12 mouse cellular contexts compared by ENCODE assay signal in the genomic region with DNA sequence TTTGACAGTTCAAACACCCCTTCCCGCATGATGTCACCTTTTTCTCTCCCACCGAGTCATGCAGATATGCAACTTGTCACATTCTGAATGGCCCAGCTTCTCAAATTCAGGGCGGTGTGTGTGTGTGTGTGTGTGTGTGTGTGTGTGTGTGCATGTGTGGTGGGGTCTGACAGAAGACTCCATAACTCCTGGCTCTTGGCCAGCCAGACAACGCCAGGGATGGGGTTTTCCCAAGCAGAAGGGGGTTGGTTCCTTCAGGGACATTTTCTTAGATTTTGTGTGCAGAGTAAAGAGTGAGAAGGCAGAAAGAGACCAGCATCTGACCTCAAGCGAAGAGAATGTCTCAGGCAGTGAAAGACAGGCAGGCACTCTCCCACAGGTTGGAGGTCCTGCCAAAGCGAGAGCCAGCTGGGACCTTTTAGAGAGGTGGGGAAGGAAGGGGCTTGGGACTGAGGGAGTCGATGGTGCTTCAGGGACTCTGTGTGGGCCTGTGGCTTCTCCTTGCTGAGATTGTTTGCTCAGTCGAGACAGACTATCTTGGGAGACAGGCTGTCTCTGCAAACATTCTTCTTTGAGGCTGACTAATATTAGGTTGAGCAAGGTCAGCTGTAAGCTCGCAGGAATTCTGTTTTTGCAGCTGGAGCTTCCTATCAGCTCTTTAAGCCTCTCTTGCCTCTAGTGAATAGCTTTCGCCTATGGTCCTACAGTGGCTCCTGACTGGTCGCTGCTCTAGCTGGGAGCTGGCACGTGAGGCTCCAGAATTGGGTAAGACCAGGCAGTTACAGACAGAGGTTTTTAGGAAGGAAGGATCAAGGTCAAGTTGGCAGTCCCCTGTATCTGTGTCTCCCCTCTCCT. TPM values are rescaled to one million over a fixed set of nuclear protein-coding genes. Genes with fewer than 3 reads are reported as not detected.
A peak's percentile ranks its signal among the peaks of the same experiment; 100 is the strongest.
DNase-seq lines count a peak whose midpoint lies in the region; ATAC-seq and TF ChIP-seq lines count a peak whose summit lies in the region.
"Had no signal": no experiment of that assay in that cellular context is flagged by ENCODE, and none has a peak within 500 bp of the region (broad histone marks: within the 10 kb centered on the region; RNA-seq: fewer than 3 reads in every experiment).

No protein-coding gene starts in this region.

- H3K9me3 ChIP-seq in forebrain, embryonic 10.5 days = no peaks in the 10 kb centered on the region
- no peaks in the 10 kb centered on the region for H3K9me3 ChIP-seq in forebrain, embryonic 12.5 days
- H3K9me3 ChIP-seq in lung, embryonic 14.5 days (ENCODE audit: low read depth, low read length) = no peaks in the 10 kb centered on the region
- H3K9me3 ChIP-seq in lung, postnatal 0 days (ENCODE audit: low read length) = no peaks in the 10 kb centered on the region
- no peaks in the 10 kb centered on the region for H3K9me3 ChIP-seq in heart, embryonic 10.5 days
- H3K9me3 ChIP-seq in stomach, embryonic 14.5 days (ENCODE audit: control insufficient read depth, low read depth, low read length) = no peaks in the 10 kb centered on the region
- H3K9me3 ChIP-seq: stomach, embryonic 15.5 days had no signal

- H3K4me3 ChIP-seq in forebrain, embryonic 10.5 days = no peak overlapping the region
- H3K4me3 ChIP-seq in forebrain, embryonic 12.5 days (replicated peaks) = no peak overlapping the region
- H3K4me3 ChIP-seq in lung, embryonic 14.5 days (ENCODE audit: low read depth, low read length) = no peak overlapping the region
- no peak overlapping the region for H3K4me3 ChIP-seq in lung, postnatal 0 days (ENCODE audit: low read depth, low read length)
- H3K4me3 ChIP-seq in heart, embryonic 10.5 days = no peak overlapping the region
- no peak overlapping the region for H3K4me3 ChIP-seq in stomach, embryonic 14.5 days (ENCODE audit: low read depth, low read length)
- H3K4me3 ChIP-seq: megakaryocyte, embryonic 14.5 days; stomach, embryonic 15.5 days had no signal

- H3K27me3 ChIP-seq in forebrain, embryonic 10.5 days (ENCODE audit: poor library complexity, severe bottlenecking) = 0 out of 2 replicates have a peak, but pooled peaks cover 3% of the 10 kb centered on the region
- no peaks in the 10 kb centered on the region; the same call in 1 of the 2 replicates for H3K27me3 ChIP-seq in forebrain, embryonic 12.5 days
- H3K27me3 ChIP-seq in lung, embryonic 14.5 days (ENCODE audit: insufficient read depth, low read length) = no peaks in the 10 kb centered on the region
- no peaks in the 10 kb centered on the region for H3K27me3 ChIP-seq in lung, postnatal 0 days (replicated peaks; ENCODE audit: insufficient read depth, low read length)
- H3K27me3 ChIP-seq in heart, embryonic 10.5 days (ENCODE audit: insufficient read depth, poor library complexity, severe bottlenecking) = no peaks in the 10 kb centered on the region
- H3K27me3 ChIP-seq in stomach, embryonic 14.5 days (ENCODE audit: control insufficient read depth, insufficient read depth, low read length) = no peaks in the 10 kb centered on the region
- H3K27me3 ChIP-seq: stomach, embryonic 15.5 days had no signal

- WGBS in forebrain, embryonic 10.5 days = 68% methylated on average over 12 of the region's 12 CpGs
- 63% methylated on average over 12 of the region's 12 CpGs for WGBS in forebrain, embryonic 12.5 days
- WGBS in lung, embryonic 14.5 days = 24% methylated on average over 12 of the region's 12 CpGs
- 25% methylated on average over 12 of the region's 12 CpGs for WGBS in lung, postnatal 0 days
- 32% methylated on average over 12 of the region's 12 CpGs for WGBS in heart, embryonic 10.5 days
- WGBS in stomach, embryonic 14.5 days = 23% methylated on average over 12 of the region's 12 CpGs

- H3K9ac ChIP-seq in forebrain, embryonic 12.5 days = no peak overlapping the region
- no peak overlapping the region for H3K9ac ChIP-seq in lung, embryonic 14.5 days
- H3K9ac ChIP-seq in lung, postnatal 0 days (replicated peaks; ENCODE audit: low read depth) = no peak overlapping the region
- no peak overlapping the region for H3K9ac ChIP-seq in stomach, embryonic 14.5 days (replicated peaks; ENCODE audit: low read depth, low read length)
- H3K9ac ChIP-seq: forebrain, postnatal 0 days; stomach, embryonic 15.5 days had no signal

- no peak for ATAC-seq in forebrain, embryonic 12.5 days (ENCODE audit: low FRiP score)
- no peak for ATAC-seq in lung, embryonic 14.5 days (ENCODE audit: insufficient read depth)
- ATAC-seq in lung, postnatal 0 days = no peak
- ATAC-seq in stomach, embryonic 14.5 days (ENCODE audit: insufficient number of reproducible peaks, insufficient read depth, low FRiP score, low read depth) = peak; percentile 42; the same call in 1 of the 2 replicates
- ATAC-seq: forebrain, postnatal 0 days had no signal

- H3K4me2 ChIP-seq in forebrain, embryonic 12.5 days = no peak overlapping the region
- H3K4me2 ChIP-seq in lung, embryonic 14.5 days = no peak overlapping the region
- H3K4me2 ChIP-seq in lung, postnatal 0 days (replicated peaks; ENCODE audit: low read depth, low read length) = no peak overlapping the region
- H3K4me2 ChIP-seq in stomach, embryonic 14.5 days (replicated peaks; ENCODE audit: low read depth, low read length) = no peak overlapping the region
- H3K4me2 ChIP-seq: stomach, embryonic 15.5 days had no signal

- peaks cover 20% of the 10 kb centered on the region for H3K4me1 ChIP-seq in forebrain, embryonic 10.5 days
- peaks cover 29% of the 10 kb centered on the region for H3K4me1 ChIP-seq in forebrain, embryonic 12.5 days
- no peaks in the 10 kb centered on the region for H3K4me1 ChIP-seq in lung, embryonic 14.5 days (ENCODE audit: insufficient read depth)
- no peaks in the 10 kb centered on the region for H3K4me1 ChIP-seq in lung, postnatal 0 days (ENCODE audit: insufficient read depth, low read depth, low read length)
- peaks cover 16% of the 10 kb centered on the region for H3K4me1 ChIP-seq in heart, embryonic 10.5 days
- peaks cover 9% of the 10 kb centered on the region; the same call in 1 of the 2 replicates for H3K4me1 ChIP-seq in stomach, embryonic 14.5 days (ENCODE audit: control insufficient read depth, insufficient read depth, low read length)
- H3K4me1 ChIP-seq: stomach, embryonic 15.5 days had no signal

- no peak for TF ChIP-seq CTCF in lung, embryonic 14.5 days (IDR thresholded peaks at IDR 0.05; ENCODE audit: low read depth)
- no peak for TF ChIP-seq CTCF in lung, postnatal 0 days (IDR thresholded peaks at IDR 0.05)

- H3K36me3 ChIP-seq in forebrain, embryonic 10.5 days (replicated peaks) = no peaks in the 10 kb centered on the region
- H3K36me3 ChIP-seq in forebrain, embryonic 12.5 days (replicated peaks) = no peaks in the 10 kb centered on the region
- H3K36me3 ChIP-seq in lung, embryonic 14.5 days (ENCODE audit: insufficient read depth) = no peaks in the 10 kb centered on the region
- H3K36me3 ChIP-seq in lung, postnatal 0 days (ENCODE audit: insufficient read depth, low read length) = no peaks in the 10 kb centered on the region
- H3K36me3 ChIP-seq in heart, embryonic 10.5 days = no peaks in the 10 kb centered on the region
- H3K36me3 ChIP-seq in stomach, embryonic 14.5 days (ENCODE audit: control insufficient read depth, insufficient read depth, low read length) = no peaks in the 10 kb centered on the region
- H3K36me3 ChIP-seq: stomach, embryonic 15.5 days had no signal

- 0 out of 2 replicates have a peak overlapping the region, but pooled peaks have one; percentile 46 for H3K27ac ChIP-seq in forebrain, embryonic 10.5 days
- no peak overlapping the region for H3K27ac ChIP-seq in forebrain, embryonic 12.5 days
- 0 out of 2 replicates have a peak overlapping the region, but pooled peaks have one; percentile 32 for H3K27ac ChIP-seq in lung, embryonic 14.5 days (ENCODE audit: low read depth)
- no peak overlapping the region for H3K27ac ChIP-seq in lung, postnatal 0 days (ENCODE audit: low read length)
- H3K27ac ChIP-seq in heart, embryonic 10.5 days = peak overlapping the region; percentile 47
- peak overlapping the region; percentile 67; the same call in 1 of the 2 replicates for H3K27ac ChIP-seq in stomach, embryonic 14.5 days (ENCODE audit: low read length)
- H3K27ac ChIP-seq: stomach, embryonic 15.5 days had no signal

- no peak for TF ChIP-seq EP300 in lung, postnatal 0 days (IDR thresholded peaks at IDR 0.05)

- no peak for DNase-seq in forebrain, embryonic 10.5 days (ENCODE audit: extremely low spot score, low spot score)
- DNase-seq in lung, embryonic 14.5 days = peak; percentile 36
- no peak for DNase-seq in lung, postnatal 0 days (ENCODE audit: low spot score)
- peak; percentile 80 for DNase-seq in heart, embryonic 10.5 days (ENCODE audit: low spot score)
- DNase-seq in thymus, postnatal 36 days = no peak
- no peak for DNase-seq in layer of hippocampus, adult 9-10 months (ENCODE audit: low spot score)
- DNase-seq: forebrain, postnatal 0 days had no signal

RNA-seq across cellular contexts. Expression of gene Resp18, which starts 14.5 kb away (rescaled TPM):
- polyA plus RNA-seq in forebrain, embryonic 10.5 days (2016; fragmentation: Nextera tagmentation; extraction: Ambion mirVana) = 2.6 and 3.4 TPM in 2 replicates
- 29.2 and 32.8 TPM in 2 replicates for polyA plus RNA-seq in forebrain, embryonic 12.5 days (2016; fragmentation: Nextera tagmentation; extraction: Ambion mirVana)
- not detected in 2 replicates for polyA plus RNA-seq in lung, embryonic 14.5 days (2014; fragmentation: Nextera tagmentation; extraction: Ambion mirVana)
- 1.5 and 1.8 TPM in 2 replicates for polyA plus RNA-seq in lung, postnatal 0 days (2015; fragmentation: Nextera tagmentation; extraction: Ambion mirVana)
- polyA plus RNA-seq in heart, embryonic 10.5 days (2016; fragmentation: Nextera tagmentation; extraction: Ambion mirVana) = not detected in 2 replicates
- polyA plus RNA-seq in stomach, embryonic 14.5 days (2014; fragmentation: Nextera tagmentation; extraction: Ambion mirVana) = 8.1 and 9.8 TPM in 2 replicates
- polyA plus RNA-seq: limb, embryonic 11.5 days had no signal

RNA-seq across cellular contexts. Expression of gene Dnpep, which starts 25.1 kb away (rescaled TPM):
- polyA plus RNA-seq in forebrain, embryonic 10.5 days (2016; fragmentation: Nextera tagmentation; extraction: Ambion mirVana) = 124 and 126 TPM in 2 replicates
- 137 and 140 TPM in 2 replicates for polyA plus RNA-seq in forebrain, embryonic 12.5 days (2016; fragmentation: Nextera tagmentation; extraction: Ambion mirVana)
- 110 and 113 TPM in 2 replicates for polyA plus RNA-seq in lung, embryonic 14.5 days (2014; fragmentation: Nextera tagmentation; extraction: Ambion mirVana)
- 109 TPM in 2 replicates for polyA plus RNA-seq in lung, postnatal 0 days (2015; fragmentation: Nextera tagmentation; extraction: Ambion mirVana)
- 142 and 144 TPM in 2 replicates for polyA plus RNA-seq in heart, embryonic 10.5 days (2016; fragmentation: Nextera tagmentation; extraction: Ambion mirVana)
- 126 and 127 TPM in 2 replicates for polyA plus RNA-seq in stomach, embryonic 14.5 days (2014; fragmentation: Nextera tagmentation; extraction: Ambion mirVana)

RNA-seq across cellular contexts. Expression of gene Ptprn, which starts 28.4 kb away (rescaled TPM):
- 1.5 and 1.6 TPM in 2 replicates for polyA plus RNA-seq in forebrain, embryonic 10.5 days (2016; fragmentation: Nextera tagmentation; extraction: Ambion mirVana)
- polyA plus RNA-seq in forebrain, embryonic 12.5 days (2016; fragmentation: Nextera tagmentation; extraction: Ambion mirVana) = 6.8 and 7.5 TPM in 2 replicates
- 0.21 and 0.37 TPM in 2 replicates for polyA plus RNA-seq in lung, embryonic 14.5 days (2014; fragmentation: Nextera tagmentation; extraction: Ambion mirVana)
- 0.90 and 0.92 TPM in 2 replicates for polyA plus RNA-seq in lung, postnatal 0 days (2015; fragmentation: Nextera tagmentation; extraction: Ambion mirVana)
- 0.70 and 0.84 TPM in 2 replicates for polyA plus RNA-seq in heart, embryonic 10.5 days (2016; fragmentation: Nextera tagmentation; extraction: Ambion mirVana)
- polyA plus RNA-seq in stomach, embryonic 14.5 days (2014; fragmentation: Nextera tagmentation; extraction: Ambion mirVana) = 2.4 and 2.9 TPM in 2 replicates

RNA-seq across cellular contexts. Expression of gene Dnajb2, which starts 56.5 kb away (rescaled TPM):
- 28.0 and 28.6 TPM in 2 replicates for polyA plus RNA-seq in forebrain, embryonic 10.5 days (2016; fragmentation: Nextera tagmentation; extraction: Ambion mirVana)
- 38.1 and 41.5 TPM in 2 replicates for polyA plus RNA-seq in forebrain, embryonic 12.5 days (2016; fragmentation: Nextera tagmentation; extraction: Ambion mirVana)
- 14.1 and 16.9 TPM in 2 replicates for polyA plus RNA-seq in lung, embryonic 14.5 days (2014; fragmentation: Nextera tagmentation; extraction: Ambion mirVana)
- 40.1 and 45.6 TPM in 2 replicates for polyA plus RNA-seq in lung, postnatal 0 days (2015; fragmentation: Nextera tagmentation; extraction: Ambion mirVana)
- 24.5 and 32.4 TPM in 2 replicates for polyA plus RNA-seq in heart, embryonic 10.5 days (2016; fragmentation: Nextera tagmentation; extraction: Ambion mirVana)
- 14.3 and 14.4 TPM in 2 replicates for polyA plus RNA-seq in stomach, embryonic 14.5 days (2014; fragmentation: Nextera tagmentation; extraction: Ambion mirVana)

Comparison
In these comparisons a context has a peak if more than half of its experiments do, and no peak if none do; other contexts are left out.
1. DNase-seq: peak in lung, embryonic 14.5 days (single experiment) and heart, embryonic 10.5 days (single experiment); none in forebrain, embryonic 10.5 days (single experiment), lung, postnatal 0 days (single experiment), thymus, postnatal 36 days (0 of 2) and layer of hippocampus, adult 9-10 months (single experiment).
2. H3K27ac ChIP-seq: peak in forebrain, embryonic 10.5 days (single experiment), lung, embryonic 14.5 days (single experiment), heart, embryonic 10.5 days (single experiment) and stomach, embryonic 14.5 days (single experiment); none in forebrain, embryonic 12.5 days (single experiment) and lung, postnatal 0 days (single experiment).